Mouse (Mus musculus) gastrocnemius, postnatal 14 days (tissue): Measurements from ENCODE around the gene Fgf15. TPM values are rescaled to one million over a fixed set of nuclear protein-coding genes. Genes with fewer than 3 reads are reported as not detected.

Source experiments
- DNase-seq: peaks from one replicate; pipeline ENCODE4 v3.0.0; 2021; ENCODE audit warnings: mixed read lengths
- intact Hi-C: fragments of 180-260 bp; cut with DNase I; formaldehyde crosslinking; loops from one replicate; pipeline ENCODE4 v1.15.1; 2025; ENCODE audit warnings: low total_unique reads
- total RNA-seq, 2 experiments: library from RNA; stranded (reverse); gene quantifications; 2 replicates each; pipeline ENCODE4 v1.2.3; 2021

The Fgf15 gene
- total RNA-seq, 2 experiments from 2014 or later: not detected

DNA sequence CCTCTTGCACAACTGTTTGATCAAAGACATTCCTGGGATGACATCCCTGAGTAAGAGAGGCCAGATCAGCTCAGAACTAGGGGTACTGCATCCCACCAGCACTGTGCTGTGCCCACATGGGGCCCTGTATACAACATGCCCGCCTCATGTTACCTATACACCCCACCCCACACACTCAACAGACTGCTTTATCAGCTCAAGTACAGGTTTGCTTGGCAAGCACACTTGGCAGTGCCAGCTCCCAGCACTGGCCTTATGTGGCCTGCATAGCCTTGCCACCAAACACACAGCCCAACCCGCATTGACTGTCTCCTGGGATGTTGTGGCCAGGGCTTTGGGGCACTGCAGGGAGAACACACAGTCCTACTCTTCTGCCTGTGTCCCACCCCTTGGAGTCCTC, 31.3 kb downstream of the Fgf15 start:
- intact Hi-C loops: no loop called here
- DNase-seq: no peak

DNA sequence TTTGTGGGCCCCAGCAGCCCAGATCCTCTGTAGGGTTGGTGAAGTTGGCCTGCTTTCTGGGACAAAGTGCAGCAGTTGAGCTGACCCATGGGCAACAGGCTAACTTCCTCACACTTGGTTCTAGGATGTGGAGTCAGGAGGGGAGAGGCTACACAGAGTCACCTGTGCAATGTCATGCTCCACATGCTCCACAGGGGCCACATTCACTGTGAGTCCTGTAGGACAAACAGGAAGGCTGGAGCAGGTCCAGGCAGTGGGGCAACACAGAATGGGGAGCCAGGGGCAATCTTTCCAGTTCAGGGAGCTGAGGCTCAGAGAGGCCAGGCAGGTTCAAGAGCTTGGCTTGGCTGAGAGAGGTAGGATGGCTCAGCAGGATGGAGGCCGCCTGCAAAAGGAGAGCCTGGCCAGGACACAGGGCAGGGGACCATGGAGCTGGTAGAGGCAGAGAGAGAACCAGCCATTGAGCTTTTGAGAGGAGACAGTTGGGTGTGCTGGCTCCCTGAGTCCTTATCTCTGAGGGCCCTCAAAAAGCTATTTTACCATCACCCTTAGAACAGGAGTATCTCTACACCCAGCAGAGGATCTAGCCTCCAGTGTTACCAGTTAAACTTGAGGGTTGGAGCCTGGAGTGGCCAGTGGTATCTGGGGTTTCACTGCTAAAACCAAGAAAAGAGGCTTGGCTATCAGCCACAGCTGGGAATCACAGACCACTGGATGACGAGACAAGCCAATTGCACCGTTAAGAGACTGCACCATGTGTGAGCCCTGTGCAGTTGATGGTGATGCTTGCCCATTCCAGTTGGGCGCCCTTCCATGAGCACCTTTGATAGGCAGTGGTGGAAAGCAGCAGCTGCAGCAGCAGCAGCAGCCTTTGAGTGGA, 31.9 kb downstream of the Fgf15 start:
- intact Hi-C loops: no loop called here
- DNase-seq: no peak

DNA sequence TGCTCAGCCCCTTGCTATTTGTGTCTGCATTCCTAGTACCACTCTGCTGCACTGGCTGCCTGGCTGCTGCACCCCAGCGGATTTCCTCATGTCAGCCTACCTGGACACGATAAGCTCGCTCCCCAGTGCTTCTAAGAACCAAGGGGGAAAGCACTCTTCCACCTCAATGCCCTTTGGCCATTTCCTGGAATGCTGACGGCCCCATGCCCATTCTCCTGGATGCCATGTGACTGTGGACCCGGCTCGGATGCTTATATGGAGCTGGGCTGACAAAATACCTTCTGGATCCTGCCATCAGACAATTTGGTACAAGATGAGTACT, 32.5 kb downstream of the Fgf15 start:
- DNase-seq: no peak
- intact Hi-C loops: no loop called here

DNA sequence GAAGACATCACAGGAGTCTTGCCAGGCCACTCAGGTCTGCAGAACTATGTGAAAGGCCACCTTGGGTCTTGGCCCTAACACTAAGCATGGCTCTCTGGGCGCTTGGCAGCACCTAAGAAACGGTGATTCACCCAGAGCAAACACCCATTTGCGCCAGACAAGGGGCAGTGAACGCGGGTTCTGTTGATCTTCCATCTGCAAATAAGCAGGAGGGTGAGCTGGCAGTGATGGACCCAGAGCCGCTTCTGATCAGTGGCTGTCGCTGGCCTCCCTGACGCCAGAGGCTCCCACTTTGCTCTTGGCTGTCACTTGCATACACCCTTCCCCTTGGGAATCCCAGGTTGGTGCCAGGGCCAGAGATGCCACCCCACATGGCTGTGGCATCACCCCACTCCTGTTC, 33.2 kb downstream of the Fgf15 start:
- intact Hi-C loops: no loop called here
- DNase-seq: no peak

DNA sequence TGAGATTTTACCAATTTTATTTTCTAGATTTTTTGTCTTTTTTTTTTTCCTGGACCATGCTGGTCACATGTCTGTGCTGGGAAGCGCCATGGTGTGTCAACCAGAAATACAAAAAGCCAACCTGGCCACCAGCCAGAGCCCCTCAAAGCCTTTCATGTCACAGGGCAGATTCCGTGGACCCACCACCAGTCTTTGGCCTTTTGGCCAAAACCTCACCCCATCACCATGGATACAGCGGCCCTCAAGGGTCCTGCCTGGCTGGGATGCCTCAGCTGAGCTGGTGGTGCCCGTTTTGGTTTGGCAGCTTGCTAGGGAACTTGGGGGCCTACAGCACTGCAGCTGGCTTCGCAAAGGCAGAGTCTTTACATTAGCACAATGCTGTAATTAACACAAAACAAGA, 33.6 kb downstream of the Fgf15 start:
- intact Hi-C loops: no loop called here
- no peak for DNase-seq

DNA sequence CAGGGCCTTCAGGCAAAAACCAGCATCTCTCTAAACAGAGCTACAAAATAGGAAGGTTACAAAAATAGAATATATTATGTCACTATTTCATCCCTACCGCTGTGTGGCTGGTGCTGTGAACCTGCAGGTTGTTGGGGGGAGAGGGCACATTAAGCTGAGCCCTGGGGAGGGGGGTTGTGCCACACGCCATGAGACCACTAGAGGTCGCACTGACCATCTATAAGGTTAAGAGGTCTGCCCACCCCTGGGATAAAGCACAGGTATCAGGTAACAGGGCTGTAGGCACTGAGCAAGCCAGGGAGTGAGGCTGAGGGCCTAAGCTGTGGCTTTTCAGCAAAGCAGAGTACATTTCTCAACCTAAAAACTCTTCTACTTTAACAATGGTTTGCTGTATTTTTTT, 35.4 kb downstream of the Fgf15 start:
- DNase-seq: no peak
- intact Hi-C loops: no loop called here

DNA sequence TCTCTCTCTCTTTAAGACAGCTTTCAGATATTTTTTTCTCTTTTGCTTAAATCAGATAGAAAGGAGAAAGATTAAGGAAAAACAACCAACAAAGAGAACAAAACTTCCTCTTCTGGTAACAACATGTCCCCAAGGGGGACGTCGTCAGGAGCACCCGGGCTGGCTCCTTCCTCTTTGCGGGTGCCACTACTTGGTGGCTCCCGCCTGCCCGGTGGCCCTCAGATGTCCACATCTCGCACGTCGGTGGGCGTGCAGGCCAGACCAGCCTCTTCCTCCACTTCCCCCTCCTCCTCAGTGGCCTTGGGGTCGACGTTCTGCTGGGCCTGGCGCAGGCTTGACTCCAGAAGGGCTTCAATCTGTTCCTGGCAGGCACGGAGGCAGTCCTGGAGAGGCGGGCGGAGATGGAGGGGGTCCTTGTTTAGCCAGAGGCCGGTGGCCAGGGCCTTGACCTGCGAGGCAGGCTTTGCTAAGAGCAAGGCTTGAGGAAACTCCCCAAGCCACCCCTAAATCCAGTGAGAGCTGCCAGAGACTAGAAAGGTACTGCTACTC, 36.1 kb downstream of the Fgf15 start:
- DNase-seq: no peak
- intact Hi-C loops: no loop called here

DNA sequence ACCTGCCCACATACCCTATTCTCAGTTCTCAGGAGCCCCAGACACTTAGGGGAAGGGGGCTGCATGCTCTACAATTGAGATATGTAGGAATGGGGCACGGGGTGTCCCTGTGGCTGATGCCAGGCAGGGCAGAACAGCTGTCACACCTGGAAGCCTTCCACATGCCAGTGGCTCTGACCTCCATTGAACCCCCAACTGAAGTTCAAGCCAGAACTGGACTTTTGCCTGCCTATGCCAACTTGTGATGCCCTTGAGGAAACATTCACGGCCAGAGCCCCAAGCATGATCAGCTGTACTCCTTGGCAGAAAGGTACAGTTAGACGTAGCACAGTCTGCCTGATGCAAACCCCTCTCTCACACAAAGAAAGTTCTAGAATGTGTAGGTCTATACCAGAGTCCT, 37.0 kb downstream of the Fgf15 start:
- intact Hi-C loops: no loop called here
- DNase-seq: peak; percentile 43

DNA sequence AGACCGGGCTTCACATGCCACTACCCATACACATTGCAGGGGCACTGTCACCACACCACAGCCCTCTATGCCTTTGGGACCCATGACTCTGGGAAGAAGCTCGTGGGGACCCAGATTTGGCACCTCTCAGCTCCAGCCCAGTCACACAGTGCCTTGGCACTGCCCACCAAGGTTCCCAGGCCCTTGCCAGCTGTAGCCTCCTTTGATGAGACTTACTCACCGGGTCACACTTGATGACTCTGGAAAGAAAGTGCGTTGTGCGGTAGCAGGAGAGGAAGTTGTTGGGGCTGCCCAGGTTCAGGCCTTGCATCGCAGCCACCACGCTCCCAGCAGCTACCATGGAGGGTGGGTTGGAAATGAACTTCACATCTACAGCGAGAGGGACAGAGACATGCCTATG, 37.5 kb downstream of the Fgf15 start:
- no peak for DNase-seq
- intact Hi-C loops: no loop called here

DNA sequence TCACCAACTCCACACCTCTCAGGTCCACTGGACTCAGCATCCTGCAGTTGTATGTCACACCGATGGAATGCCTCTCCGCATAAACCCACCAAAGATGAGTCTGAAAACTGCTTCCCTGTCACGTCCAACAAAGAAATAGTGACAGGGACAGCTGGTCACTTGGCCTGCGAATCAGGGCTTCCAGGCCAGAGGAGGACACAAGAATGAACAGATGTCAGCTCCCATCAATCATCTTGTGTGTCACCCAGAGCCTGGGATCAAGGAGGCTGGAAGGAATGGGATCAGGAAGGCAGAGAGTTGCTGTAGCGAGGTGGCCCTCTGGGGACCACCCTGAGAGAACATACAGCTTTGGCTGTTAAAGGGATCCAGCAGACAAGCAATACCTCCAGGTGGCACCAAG, 38.6 kb downstream of the Fgf15 start:
- peak; percentile 61 for DNase-seq
- intact Hi-C loops: loop anchor here (5.0 kb wide), 1 partner anchor 182 kb away; no protein-coding TSS in a partner anchor

DNA sequence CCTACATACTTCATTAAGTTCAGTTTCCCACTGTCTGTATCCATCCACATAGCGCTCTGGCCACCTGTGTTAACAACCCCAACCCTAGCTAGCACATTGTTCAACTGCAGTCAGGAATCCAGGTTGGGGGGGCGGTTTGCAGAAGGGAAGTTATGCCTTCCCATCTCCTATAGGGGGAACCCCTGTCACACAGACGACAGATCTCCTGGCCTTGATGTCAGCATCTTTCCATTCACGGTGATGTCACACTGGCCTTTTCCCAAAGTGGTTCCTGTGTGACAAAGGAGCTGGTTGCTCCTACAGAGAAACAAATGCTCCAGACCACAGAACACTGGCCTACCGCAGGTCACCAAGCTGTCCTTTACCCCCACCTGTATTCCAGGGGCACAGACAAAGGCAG, 39.2 kb downstream of the Fgf15 start:
- intact Hi-C loops: loop anchor here (5.0 kb wide), 1 partner anchor 182 kb away; no protein-coding TSS in a partner anchor
- peak; percentile 40 for DNase-seq

DNA sequence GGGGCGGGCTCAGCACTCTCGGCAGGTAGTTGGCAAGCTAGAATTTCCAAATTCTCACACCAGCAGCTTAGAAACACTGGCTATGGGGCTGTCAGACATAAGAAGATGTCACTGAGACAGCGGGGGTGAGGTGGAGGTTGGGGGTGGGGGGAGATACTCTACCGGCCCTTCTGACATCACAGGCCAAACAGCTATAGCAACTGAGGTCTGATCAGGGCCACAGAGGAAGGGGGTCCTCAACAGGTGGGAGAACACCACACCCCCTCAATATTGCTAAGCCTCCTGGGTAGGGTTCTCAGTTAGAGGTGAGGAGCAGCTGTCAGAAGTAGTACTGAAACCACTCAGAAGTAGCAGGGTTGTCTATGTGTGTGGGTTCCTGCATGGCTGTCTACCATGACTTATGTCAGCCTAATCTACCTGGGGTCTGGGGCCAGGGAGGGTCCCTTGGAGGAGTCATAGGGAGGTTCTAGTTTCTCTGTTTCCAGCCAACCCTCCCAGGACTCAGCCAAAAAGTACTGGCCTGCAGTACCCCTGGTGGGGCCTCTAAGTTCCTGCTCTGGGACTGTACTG, 40.1 kb downstream of the Fgf15 start:
- intact Hi-C loops: loop anchor here (2.0 to 5.0 kb wide), 2 partner anchors 181 to 306 kb away; no protein-coding TSS in a partner anchor
- DNase-seq: no peak

DNA sequence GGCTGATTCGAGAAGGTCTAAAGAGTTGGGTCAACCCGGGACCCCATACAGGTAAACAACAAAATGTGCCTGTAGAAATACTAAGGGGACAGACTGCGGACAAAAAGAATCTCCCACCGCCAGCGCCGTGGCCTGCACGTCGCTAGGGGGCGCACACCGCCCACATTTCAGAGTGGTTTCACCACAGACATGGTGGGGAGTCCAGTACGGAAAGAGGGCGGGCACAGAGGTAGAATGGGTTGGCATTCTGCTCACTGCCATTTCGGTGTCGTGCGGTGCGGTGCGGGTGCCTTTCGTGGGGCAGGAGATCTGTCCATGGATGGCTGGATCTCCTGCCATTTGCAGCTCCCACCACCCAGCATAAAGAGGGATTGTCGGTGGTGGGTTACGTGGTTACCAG, 41.2 kb downstream of the Fgf15 start:
- intact Hi-C loops: loop anchor here (2.0 to 5.0 kb wide), 2 partner anchors 180 to 305 kb away; no protein-coding TSS in a partner anchor
- DNase-seq: peak; percentile 88

DNA sequence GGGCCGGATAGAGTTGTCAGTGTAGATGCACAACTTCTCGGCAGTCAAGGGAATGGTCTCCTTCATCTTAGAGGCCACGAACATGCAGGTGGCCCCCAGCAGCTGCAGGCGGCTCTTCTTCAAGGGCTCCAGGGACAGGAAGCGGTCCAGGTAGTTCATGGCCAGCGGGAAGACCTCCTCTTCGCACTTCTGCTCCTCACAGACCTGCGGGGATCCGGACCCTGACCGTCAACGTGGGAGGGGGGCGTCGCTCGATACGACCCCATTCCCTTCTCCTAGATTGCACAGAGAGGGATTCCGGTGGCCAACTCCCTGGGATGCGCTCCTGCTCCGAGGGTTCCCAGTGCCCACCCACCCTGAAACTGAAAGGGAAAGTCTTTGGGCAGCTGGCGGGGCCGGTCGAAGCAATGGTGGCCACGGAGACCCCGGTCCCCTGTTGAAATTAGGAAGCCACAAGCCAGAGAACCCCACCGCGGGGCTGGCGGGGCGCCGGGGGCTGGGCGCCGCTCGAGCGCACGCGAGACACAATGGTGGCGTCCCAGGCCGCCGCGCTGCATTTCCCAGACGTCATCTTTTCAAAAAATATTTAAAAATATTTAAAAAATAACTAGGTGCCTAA, 41.7 kb downstream of the Fgf15 start:
- no peak for DNase-seq
- intact Hi-C loops: loop anchor here (2.0 to 5.0 kb wide), 2 partner anchors 179 to 305 kb away; no protein-coding TSS in a partner anchor

DNA sequence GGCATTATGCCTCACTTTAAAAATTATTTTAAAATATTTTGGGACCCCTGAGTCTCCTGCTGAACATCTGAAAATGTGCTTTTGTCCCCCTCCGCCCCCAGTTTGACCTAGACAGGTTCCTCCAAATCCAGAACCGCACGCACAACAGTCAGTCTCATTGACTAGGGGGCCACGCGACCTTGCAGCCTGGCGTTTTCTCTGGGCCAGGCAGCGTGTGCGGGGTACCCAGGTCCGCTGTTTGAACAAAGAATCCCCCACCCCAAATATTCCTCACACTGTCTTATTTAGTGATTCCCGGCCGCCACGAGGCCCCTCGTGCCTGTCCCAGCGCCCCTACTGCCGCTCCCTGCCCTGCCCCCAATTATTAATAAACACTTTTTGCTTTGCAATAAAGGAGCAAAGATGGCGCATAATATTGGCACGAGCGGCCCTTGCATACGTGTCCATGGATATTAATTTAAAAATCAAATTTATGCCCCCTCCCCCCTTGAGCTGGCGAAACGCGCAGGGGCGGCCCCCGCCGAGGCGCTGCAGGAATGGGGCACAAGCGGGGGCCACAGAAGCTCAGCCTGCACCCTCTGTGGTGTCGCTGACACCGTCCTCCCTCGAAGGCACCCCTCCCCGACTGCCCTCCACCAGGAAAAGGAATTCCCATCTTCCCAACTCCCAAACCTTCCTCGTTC, 42.5 kb downstream of the Fgf15 start:
- intact Hi-C loops: loop anchor here (5.0 kb wide), 1 partner anchor 178 kb away; no protein-coding TSS in a partner anchor
- DNase-seq: no peak

DNA sequence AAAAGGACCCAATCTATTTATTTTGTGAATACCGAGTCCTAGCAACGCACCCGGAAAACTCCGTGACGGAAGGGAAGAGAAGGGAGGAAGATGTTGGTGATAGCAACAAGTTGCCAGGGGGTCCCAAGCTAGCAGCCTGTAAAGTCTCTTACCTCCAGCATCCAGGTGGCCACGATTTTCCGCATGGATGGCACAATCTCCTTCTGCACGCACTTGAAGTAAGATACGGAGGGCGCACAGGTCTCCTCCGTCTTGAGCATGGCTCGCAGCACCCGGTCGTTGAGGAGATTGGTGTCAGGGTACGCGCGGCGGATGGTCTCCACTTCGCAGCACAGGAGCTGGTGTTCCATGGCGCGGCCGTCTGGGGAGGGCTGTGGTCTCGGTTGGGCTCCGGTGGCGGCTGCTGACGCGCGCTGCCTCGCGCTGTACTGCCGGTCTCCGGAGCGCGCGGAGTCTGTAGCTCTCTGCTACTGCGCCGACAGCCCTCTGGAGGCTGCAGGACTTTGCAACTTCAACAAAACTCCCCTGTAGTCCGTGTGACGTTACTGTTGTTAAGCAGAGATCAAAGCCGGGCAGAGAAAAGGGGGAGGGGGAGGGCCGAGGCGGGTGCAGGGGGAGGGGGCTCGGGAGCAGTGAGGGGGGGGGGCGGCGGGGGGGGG, 43.1 kb downstream of the Fgf15 start, which contains the start of gene Ccnd1:
Gene Ccnd1 (minus strand): TSS at position 582 of the 659 bp plus-strand sequence.
- intact Hi-C loops: loop anchor here (5.0 kb wide), 1 partner anchor 178 kb away; no protein-coding TSS in a partner anchor
- peak; percentile 64 for DNase-seq

DNA sequence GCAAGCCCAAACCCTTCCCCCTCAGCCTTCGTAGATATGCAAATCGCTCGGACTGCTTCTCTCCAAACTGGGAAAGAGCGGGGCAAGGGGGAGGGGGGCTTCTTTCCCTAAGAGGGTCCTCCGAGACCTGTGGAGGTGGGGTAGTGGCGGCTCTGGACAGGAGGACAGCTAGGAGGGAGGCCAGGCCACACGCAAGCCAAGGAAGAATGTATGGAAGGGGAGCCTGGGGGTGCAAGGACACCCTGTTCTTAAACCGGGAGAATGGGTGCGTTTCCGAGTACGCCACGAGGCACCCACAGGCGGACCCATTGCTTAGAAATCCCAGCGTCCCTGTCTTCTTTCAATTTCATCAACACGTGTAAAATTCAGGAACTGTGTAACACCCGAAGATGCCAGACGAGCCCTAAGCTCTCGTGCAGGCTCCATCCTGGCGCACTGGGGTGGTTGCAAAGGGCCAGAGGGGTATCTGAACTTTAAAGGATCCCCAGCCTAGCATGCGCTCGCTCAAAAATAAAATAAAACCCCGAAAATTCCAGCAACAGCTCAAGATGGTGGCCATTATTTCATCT, 43.8 kb downstream of the Fgf15 start:
- no peak for DNase-seq
- intact Hi-C loops: no loop called here

DNA sequence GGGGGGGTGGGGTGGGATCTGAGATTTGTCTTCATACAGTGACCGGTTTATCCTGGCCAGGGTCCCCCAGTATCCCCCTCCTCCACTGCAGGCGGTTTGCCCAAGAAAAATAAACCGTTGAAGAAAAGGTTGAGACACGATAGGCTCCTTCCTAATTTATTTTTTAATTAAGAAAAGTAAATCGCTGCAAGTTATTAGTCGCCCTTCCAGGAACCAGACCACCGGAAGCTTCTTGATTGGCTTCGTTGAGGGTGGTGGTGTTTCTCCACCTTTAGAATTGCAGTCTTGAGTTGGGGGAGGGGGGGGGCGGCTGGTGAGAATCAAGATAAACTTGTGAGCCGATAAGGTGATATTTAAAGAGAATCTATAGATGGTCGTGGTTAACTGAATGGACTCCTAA, 44.3 kb downstream of the Fgf15 start:
- intact Hi-C loops: no loop called here
- no peak for DNase-seq
